Comparison of ENCODE assay signal across 7 mouse cellular contexts in genomic region chr10:91033942-91034341, GRCm38 (mm10). TPM values are rescaled to one million over a fixed set of nuclear protein-coding genes. Genes with fewer than 3 reads are reported as not detected.
A peak's percentile ranks its signal among the peaks of the same experiment; 100 is the strongest.
DNase-seq lines count a peak whose midpoint lies in the region; ATAC-seq lines count a peak whose summit lies in the region.

No protein-coding gene starts in this region.

- ATAC-seq in forebrain, embryonic 13.5 days = peak; percentile 81
- peak; percentile 82 for ATAC-seq in hindbrain, embryonic 14.5 days (ENCODE audit: low FRiP score)
- ATAC-seq in megakaryocyte-erythroid progenitor cell, adult 5-6 weeks (replicated peaks; ENCODE audit: low FRiP score, low TSS enrichment, poor library complexity, severe bottlenecking) = peak; percentile 87

- 22% methylated on average over 8 of the region's 8 CpGs for WGBS in forebrain, embryonic 13.5 days
- 26% methylated on average over 8 of the region's 8 CpGs for WGBS in hindbrain, embryonic 14.5 days

- DNase-seq in Muller cell, postnatal 12 days (ENCODE audit: inconsistent ontology term) = peak; percentile 15
- peak; percentile 56 for DNase-seq in c-Kit-positive CD71-positive TER-119-positive erythroid progenitor cells, embryonic 14.5 days (ENCODE audit: low spot score)
- peak; percentile 83 for DNase-seq in hindbrain, embryonic 14.5 days (ENCODE audit: low spot score)
- peak; percentile 62 to 67 for DNase-seq in layer of hippocampus, postnatal 36 days
- DNase-seq in right cerebral cortex, postnatal 36 days (ENCODE audit: low spot score in 2 of 2) = peak; percentile 59 to 61

- no peaks in the 10 kb centered on the region for H3K4me1 ChIP-seq in forebrain, embryonic 13.5 days
- H3K4me1 ChIP-seq in hindbrain, embryonic 14.5 days (replicated peaks; ENCODE audit: control insufficient read depth, insufficient read depth, low read length) = no peaks in the 10 kb centered on the region

- H3K9me3 ChIP-seq in forebrain, embryonic 13.5 days (replicated peaks) = no peaks in the 10 kb centered on the region
- no peaks in the 10 kb centered on the region for H3K9me3 ChIP-seq in hindbrain, embryonic 14.5 days (ENCODE audit: control insufficient read depth, low read length)

- H3K27ac ChIP-seq in forebrain, embryonic 13.5 days = no peak overlapping the region
- H3K27ac ChIP-seq in hindbrain, embryonic 14.5 days = no peak overlapping the region

- no peak overlapping the region for H3K9ac ChIP-seq in forebrain, embryonic 13.5 days
- H3K9ac ChIP-seq in hindbrain, embryonic 14.5 days = no peak overlapping the region

- peaks cover 34% of the 10 kb centered on the region for H3K36me3 ChIP-seq in forebrain, embryonic 13.5 days (ENCODE audit: poor library complexity, severe bottlenecking)
- H3K36me3 ChIP-seq in hindbrain, embryonic 14.5 days (replicated peaks; ENCODE audit: control insufficient read depth, insufficient read depth) = peaks cover 34% of the 10 kb centered on the region

- no peak overlapping the region for H3K4me2 ChIP-seq in forebrain, embryonic 13.5 days
- H3K4me2 ChIP-seq in hindbrain, embryonic 14.5 days (replicated peaks) = no peak overlapping the region

- no peaks in the 10 kb centered on the region for H3K27me3 ChIP-seq in forebrain, embryonic 13.5 days
- H3K27me3 ChIP-seq in hindbrain, embryonic 14.5 days (ENCODE audit: control insufficient read depth, insufficient read depth, low read length) = no peaks in the 10 kb centered on the region

- no peak overlapping the region for H3K4me3 ChIP-seq in forebrain, embryonic 13.5 days
- H3K4me3 ChIP-seq in hindbrain, embryonic 14.5 days (replicated peaks; ENCODE audit: low read length) = no peak overlapping the region

RNA-seq across cellular contexts. Expression of gene Apaf1, which starts 48.6 kb away (rescaled TPM):
- polyA plus RNA-seq in forebrain, embryonic 13.5 days (2015; fragmentation: Nextera tagmentation; extraction: Ambion mirVana) = 19.8 and 20.2 TPM in 2 replicates
- polyA plus RNA-seq in hindbrain, embryonic 14.5 days (2014; fragmentation: Nextera tagmentation; extraction: Ambion mirVana) = 22.2 and 22.7 TPM in 2 replicates
- 10 to 100 TPM; 14.0 to 15.6 TPM for total RNA-seq in layer of hippocampus, postnatal 36 days (2021)
- 37.1 and 44.9 TPM in 2 replicates for total RNA-seq in megakaryocyte-erythroid progenitor cell, adult 5-6 weeks (2014; fragmentation: Nextera tagmentation)
- total RNA-seq in megakaryocyte-erythroid progenitor cell, adult 5-6 weeks (2017) = 20.9 and 24.3 TPM in 2 replicates

RNA-seq across cellular contexts. Expression of gene Ikbip, which starts 48.8 kb away (rescaled TPM):
- polyA plus RNA-seq in forebrain, embryonic 13.5 days (2015; fragmentation: Nextera tagmentation; extraction: Ambion mirVana) = 13.0 and 14.7 TPM in 2 replicates
- 19.8 and 20.4 TPM in 2 replicates for polyA plus RNA-seq in hindbrain, embryonic 14.5 days (2014; fragmentation: Nextera tagmentation; extraction: Ambion mirVana)
- 10 to 100 TPM; 16.7 to 17.9 TPM for total RNA-seq in layer of hippocampus, postnatal 36 days (2021)
- total RNA-seq in megakaryocyte-erythroid progenitor cell, adult 5-6 weeks (2014; fragmentation: Nextera tagmentation) = 11.6 and 16.3 TPM in 2 replicates
- 17.2 and 38.2 TPM in 2 replicates for total RNA-seq in megakaryocyte-erythroid progenitor cell, adult 5-6 weeks (2017)

Comparison
In these comparisons a context has a peak if more than half of its experiments do, and no peak if none do; other contexts are left out.
1. DNase-seq: peak in every context shown above with its lines; median percentile 83 in hindbrain, embryonic 14.5 days; 64 in layer of hippocampus, postnatal 36 days; 60 in right cerebral cortex, postnatal 36 days; 56 in c-Kit-positive CD71-positive TER-119-positive erythroid progenitor cells, embryonic 14.5 days; 15 in Muller cell, postnatal 12 days.